28 mouse cellular contexts compared by ENCODE assay signal in genomic region chr11:8828836-8829526, GRCm38 (mm10).
DNase-seq lines count a peak whose midpoint lies in the region; ATAC-seq and TF ChIP-seq lines count a peak whose summit lies in the region.
"Had no signal": no experiment of that assay in that cellular context is flagged by ENCODE, and none has a peak within 500 bp of the region (broad histone marks: within the 10 kb centered on the region; RNA-seq: fewer than 3 reads in every experiment).

No protein-coding gene starts in this region.

- no peaks in the 10 kb centered on the region for H3K9me3 ChIP-seq in intestine, embryonic 15.5 days
- H3K9me3 ChIP-seq in intestine, postnatal 0 days (ENCODE audit: control insufficient read depth): no peaks in the 10 kb centered on the region
- no peaks in the 10 kb centered on the region for H3K9me3 ChIP-seq in liver, embryonic 15.5 days (replicated peaks)
- H3K9me3 ChIP-seq in hindbrain, embryonic 12.5 days (replicated peaks): no peaks in the 10 kb centered on the region
- H3K9me3 ChIP-seq: embryonic facial prominence, embryonic 13.5 days; forebrain, embryonic 10.5 days; forebrain, embryonic 15.5 days; hindbrain, embryonic 15.5 days; limb, embryonic 13.5 days; liver, embryonic 12.5 days; neural tube, embryonic 15.5 days; stomach, embryonic 15.5 days had no signal

- H3K36me3 ChIP-seq in intestine, embryonic 15.5 days: no peaks in the 10 kb centered on the region
- no peaks in the 10 kb centered on the region for H3K36me3 ChIP-seq in intestine, postnatal 0 days (ENCODE audit: control insufficient read depth, insufficient read depth)
- no peaks in the 10 kb centered on the region for H3K36me3 ChIP-seq in liver, embryonic 15.5 days (replicated peaks)
- no peaks in the 10 kb centered on the region for H3K36me3 ChIP-seq in myocyte (ENCODE audit: control insufficient read depth, insufficient read depth)
- H3K36me3 ChIP-seq in hindbrain, embryonic 12.5 days: no peaks in the 10 kb centered on the region
- H3K36me3 ChIP-seq: embryonic facial prominence, embryonic 13.5 days; forebrain, embryonic 10.5 days; forebrain, embryonic 15.5 days; hindbrain, embryonic 15.5 days; limb, embryonic 13.5 days; liver, embryonic 12.5 days; neural tube, embryonic 15.5 days; stomach, embryonic 15.5 days had no signal

- WGBS in intestine, embryonic 15.5 days: 67% methylated on average over 9 of the region's 9 CpGs
- WGBS in intestine, postnatal 0 days: 56% methylated on average over 9 of the region's 9 CpGs
- WGBS in liver, embryonic 15.5 days (ENCODE audit: insufficient replicate concordance): 61% methylated on average over 9 of the region's 9 CpGs
- 63% methylated on average over 9 of the region's 9 CpGs for WGBS in lung, adult 2 months
- WGBS in hindbrain, embryonic 12.5 days: 78% methylated on average over 9 of the region's 9 CpGs

- H3ac ChIP-seq in myocyte (ENCODE audit: control insufficient read depth, insufficient read length): no peak overlapping the region

- ATAC-seq in intestine, embryonic 15.5 days: peak; percentile 51
- ATAC-seq in intestine, postnatal 0 days: no peak
- ATAC-seq in liver, embryonic 15.5 days (ENCODE audit: insufficient read depth): no peak
- ATAC-seq in hindbrain, embryonic 12.5 days (ENCODE audit: low FRiP score): no peak
- ATAC-seq: CD4-positive, CD25-positive, alpha-beta regulatory T cell, adult 4 months; forebrain, embryonic 15.5 days; inflammation-experienced regulatory T-cells, adult 6 months; liver, embryonic 12.5 days had no signal

- H3K27me3 ChIP-seq in intestine, embryonic 15.5 days (replicated peaks): no peaks in the 10 kb centered on the region
- H3K27me3 ChIP-seq in intestine, postnatal 0 days (replicated peaks; ENCODE audit: control insufficient read depth, insufficient read depth, low read length): no peaks in the 10 kb centered on the region
- no peaks in the 10 kb centered on the region for H3K27me3 ChIP-seq in liver, embryonic 15.5 days
- no peaks in the 10 kb centered on the region for H3K27me3 ChIP-seq in myocyte (ENCODE audit: control insufficient read depth, insufficient read depth, insufficient read length)
- no peaks in the 10 kb centered on the region for H3K27me3 ChIP-seq in hindbrain, embryonic 12.5 days
- H3K27me3 ChIP-seq: embryonic facial prominence, embryonic 13.5 days; forebrain, embryonic 15.5 days; hindbrain, embryonic 15.5 days; limb, embryonic 13.5 days; liver, embryonic 12.5 days; neural tube, embryonic 15.5 days; stomach, embryonic 15.5 days had no signal

- no peak for TF ChIP-seq POLR2A in lung, adult 2 months (IDR thresholded peaks at IDR 0.05; ENCODE audit: borderline replicate concordance, extremely low read depth, low read depth, low read length)
- TF ChIP-seq POLR2A in myocyte (IDR thresholded peaks at IDR 0.05; ENCODE audit: insufficient read length, low read depth): no peak

- H3K79me2 ChIP-seq in myocyte (ENCODE audit: control insufficient read depth, insufficient read depth): no peaks in the 10 kb centered on the region

- no peak overlapping the region for H3K4me3 ChIP-seq in intestine, embryonic 15.5 days (replicated peaks)
- no peak overlapping the region for H3K4me3 ChIP-seq in intestine, postnatal 0 days (ENCODE audit: low read depth, low read length)
- no peak overlapping the region for H3K4me3 ChIP-seq in liver, embryonic 15.5 days (replicated peaks)
- H3K4me3 ChIP-seq in lung, adult 2 months (replicated peaks; ENCODE audit: extremely low read depth, low read depth, low read length): no peak overlapping the region
- no peak overlapping the region for H3K4me3 ChIP-seq in myocyte
- H3K4me3 ChIP-seq in hindbrain, embryonic 12.5 days: no peak overlapping the region
- H3K4me3 ChIP-seq: embryonic facial prominence, embryonic 13.5 days; forebrain, embryonic 10.5 days; forebrain, embryonic 15.5 days; gastrocnemius, adult 2 months; hindbrain, embryonic 15.5 days; layer of hippocampus, adult 2 months; limb, embryonic 13.5 days; liver, embryonic 12.5 days; neural tube, embryonic 15.5 days; stomach, embryonic 15.5 days had no signal

- H3K9ac ChIP-seq in intestine, embryonic 15.5 days: no peak overlapping the region
- H3K9ac ChIP-seq in intestine, postnatal 0 days (ENCODE audit: low read depth, low read length): no peak overlapping the region
- no peak overlapping the region for H3K9ac ChIP-seq in liver, embryonic 15.5 days
- no peak overlapping the region for H3K9ac ChIP-seq in hindbrain, embryonic 12.5 days
- H3K9ac ChIP-seq: embryonic facial prominence, embryonic 13.5 days; forebrain, embryonic 15.5 days; hindbrain, embryonic 15.5 days; limb, embryonic 13.5 days; liver, embryonic 12.5 days; neural tube, embryonic 15.5 days; stomach, embryonic 15.5 days had no signal

- TF ChIP-seq CTCF in intestine, postnatal 0 days (IDR thresholded peaks at IDR 0.05; ENCODE audit: low read depth): no peak
- no peak for TF ChIP-seq CTCF in lung, adult 2 months (IDR thresholded peaks at IDR 0.05; ENCODE audit: insufficient read depth, low read length)

- H3K4me2 ChIP-seq in intestine, embryonic 15.5 days (replicated peaks): no peak overlapping the region
- H3K4me2 ChIP-seq in intestine, postnatal 0 days (replicated peaks; ENCODE audit: low read depth): no peak overlapping the region
- H3K4me2 ChIP-seq in liver, embryonic 15.5 days: peak overlapping the region; percentile 10; the same call in 1 of the 2 replicates
- peak overlapping the region; percentile 32 for H3K4me2 ChIP-seq in myocyte (ENCODE audit: low read depth)
- no peak overlapping the region for H3K4me2 ChIP-seq in hindbrain, embryonic 12.5 days (replicated peaks)
- H3K4me2 ChIP-seq: embryonic facial prominence, embryonic 13.5 days; forebrain, embryonic 15.5 days; hindbrain, embryonic 15.5 days; limb, embryonic 13.5 days; liver, embryonic 12.5 days; neural tube, embryonic 15.5 days; stomach, embryonic 15.5 days had no signal

- no peak for DNase-seq in liver
- peak; percentile 6 for DNase-seq in lung, postnatal 25 days (ENCODE audit: low spot score)
- DNase-seq in lung, adult 2 months: no peak
- DNase-seq: adrenal gland, postnatal 25 days; cerebellum, adult 18-20 months; cerebellum, postnatal 10 days; gastrocnemius, adult 2 months; gastrocnemius, postnatal 36 days; midbrain, embryonic 14.5 days; retina, postnatal 1 day; right cerebral cortex, postnatal 14 days had no signal

- H3K4me1 ChIP-seq in intestine, embryonic 15.5 days (replicated peaks): no peaks in the 10 kb centered on the region
- H3K4me1 ChIP-seq in intestine, postnatal 0 days (replicated peaks; ENCODE audit: control insufficient read depth, insufficient read depth, low read length): no peaks in the 10 kb centered on the region
- no peaks in the 10 kb centered on the region for H3K4me1 ChIP-seq in liver, embryonic 15.5 days (replicated peaks)
- no peaks in the 10 kb centered on the region for H3K4me1 ChIP-seq in lung, adult 2 months (ENCODE audit: control insufficient read depth, insufficient read depth, low read length)
- H3K4me1 ChIP-seq in hindbrain, embryonic 12.5 days: peaks cover 4% of the 10 kb centered on the region; the same call in 1 of the 2 replicates
- H3K4me1 ChIP-seq: forebrain, embryonic 15.5 days; hindbrain, embryonic 15.5 days; liver, embryonic 12.5 days; neural tube, embryonic 15.5 days; stomach, embryonic 15.5 days had no signal

- no peak overlapping the region for H3K27ac ChIP-seq in intestine, embryonic 15.5 days
- no peak overlapping the region for H3K27ac ChIP-seq in intestine, postnatal 0 days (ENCODE audit: low read depth, low read length)
- H3K27ac ChIP-seq in liver, embryonic 15.5 days (replicated peaks): no peak overlapping the region
- H3K27ac ChIP-seq in hindbrain, embryonic 12.5 days: no peak overlapping the region
- H3K27ac ChIP-seq: embryonic facial prominence, embryonic 13.5 days; forebrain, embryonic 10.5 days; forebrain, embryonic 15.5 days; gastrocnemius, adult 2 months; hindbrain, embryonic 15.5 days; layer of hippocampus, adult 2 months; limb, embryonic 13.5 days; liver, embryonic 12.5 days; macrophage; neural tube, embryonic 15.5 days; stomach, embryonic 15.5 days had no signal

TF ChIP-seq in myocyte, 11 proteins besides CTCF, POLR2A, EP300 and RAD21:
- no peak for TF ChIP-seq MYOD1 (IDR thresholded peaks at IDR 0.05; ENCODE audit: control insufficient read depth in 1 of 3, insufficient read length in 2 of 3, low read depth in 2 of 3)
- no peak for TF ChIP-seq REST (IDR thresholded peaks at IDR 0.05; ENCODE audit: insufficient read depth, insufficient read length)
- TF ChIP-seq POLR2AphosphoS2 (IDR thresholded peaks at IDR 0.05; ENCODE audit: insufficient read length, low read depth): no peak

Comparison
In these comparisons a context has a peak if more than half of its experiments do, and no peak if none do; other contexts are left out.
1. H3K4me2 ChIP-seq: peak in liver, embryonic 15.5 days (single experiment) and myocyte (single experiment); none in intestine, embryonic 15.5 days (single experiment), intestine, postnatal 0 days (single experiment) and hindbrain, embryonic 12.5 days (single experiment).